Mouse (Mus musculus) stomach, embryonic 15.5 days (tissue): ENCODE measurements around the gene Sod2. TPM values are rescaled to one million over a fixed set of nuclear protein-coding genes. Genes with fewer than 3 reads are reported as not detected.
"Not testable (repeated sequence)": the region's sequence is repeated elsewhere in the genome, so short reads cannot be mapped to it uniquely, and the experiment has no call there.

Source experiments
- ATAC-seq: fragments of 200-750 bp; cut with Nextera tagmentation; 2 replicates; pipeline ENCODE4 v1.8.0; 2017; ENCODE audit warnings: low read depth, moderate number of reproducible peaks, moderate TSS enrichment; ENCODE audit not compliant: insufficient read depth, low FRiP score
- H3K27ac ChIP-seq: fragments of 300-500 bp; sonication (generic); 2 replicates; pipeline ENCODE4 v1.5.1; 2015; ENCODE audit warnings: mild to moderate bottlenecking, inconsistent platforms
- H3K27me3 ChIP-seq: fragments of 300-500 bp; sonication (generic); replicated peaks from 2 replicates; pipeline ENCODE4 v1.6.1; 2015; ENCODE audit warnings: inconsistent platforms
- H3K36me3 ChIP-seq: fragments of 300-500 bp; sonication (generic); 2 replicates; pipeline ENCODE4 v1.6.1; 2015; ENCODE audit warnings: inconsistent platforms
- H3K4me1 ChIP-seq: fragments of 300-500 bp; sonication (generic); 2 replicates; pipeline ENCODE4 v1.6.1; 2015; ENCODE audit warnings: inconsistent platforms
- H3K4me2 ChIP-seq: fragments of 300-500 bp; sonication (generic); 2 replicates; pipeline ENCODE4 v1.6.1; 2015; ENCODE audit warnings: mild to moderate bottlenecking, inconsistent platforms
- H3K4me3 ChIP-seq: fragments of 300-500 bp; sonication (generic); replicated peaks from 2 replicates; pipeline ENCODE4 v1.5.1; 2015; ENCODE audit warnings: inconsistent platforms
- H3K9ac ChIP-seq: fragments of 300-500 bp; sonication (generic); 2 replicates; pipeline ENCODE4 v1.6.1; 2015; ENCODE audit warnings: inconsistent platforms
- H3K9me3 ChIP-seq: fragments of 300-500 bp; sonication (generic); 2 replicates; pipeline ENCODE4 v1.6.1; 2016; ENCODE audit warnings: inconsistent platforms
- WGBS: fragments of 180-500 bp; shearing (Covaris S2); methylation state at CpG from one replicate; pipeline ENCODE4 v1.1.7; 2015; 5-methylcytosine and 5-hydroxymethylcytosine counted together
- polyA plus RNA-seq: library from polyadenylated mRNA; unstranded; fragments of >200 nt; fragmentation: Nextera tagmentation; extraction: Ambion mirVana; gene quantifications from 2 replicates; pipeline ENCODE4 v1.2.1, GENCODE M21; 2015

The Sod2 gene
- polyA plus RNA-seq, 1 experiment from 2014 or later, result 140 TPM

- H3K27ac ChIP-seq, result peak overlapping the region; percentile 100
- H3K9ac ChIP-seq, result peak overlapping the region; percentile 100
- peaks cover 4% of the 10 kb centered on the region; the same call in 1 of the 2 replicates for H3K4me1 ChIP-seq
- H3K27me3 ChIP-seq, result no peaks in the 10 kb centered on the region
- H3K4me2 ChIP-seq, result peak overlapping the region; percentile 73
- peaks cover 4% of the 10 kb centered on the region; the same call in 1 of the 2 replicates for H3K36me3 ChIP-seq
- H3K4me3 ChIP-seq, result peak overlapping the region; percentile 100
- under 1% methylated on average over 66 of the region's 84 CpGs for WGBS
- H3K9me3 ChIP-seq, result no peaks in the 10 kb centered on the region
- peak; percentile 94 for ATAC-seq
These were observed 14.8 kb upstream of the Sod2 start for GRCm38 (mm10) chr17:12991635-12992358.

GRCm38 (mm10) chr17:12992470-12992991 lies 14.1 kb upstream of the Sod2 start:
- Histone ChIP-seq H3K9ac (peak overlapping the region; percentile 100), H3K36me3 (peaks cover 4% of the 10 kb centered on the region; the same call in 1 of the 2 replicates), H3K4me1 (peaks cover 4% of the 10 kb centered on the region; the same call in 1 of the 2 replicates), H3K27me3 (no peaks in the 10 kb centered on the region), H3K27ac (peak overlapping the region; percentile 100), H3K4me2 (peak overlapping the region; percentile 67), H3K9me3 (no peaks in the 10 kb centered on the region), H3K4me3 (peak overlapping the region; percentile 100)
- under 1% methylated on average over 38 of the region's 51 CpGs for WGBS
- ATAC-seq, result peak; percentile 90

- Histone ChIP-seq H3K27me3 (no peaks in the 10 kb centered on the region), H3K9me3 (no peaks in the 10 kb centered on the region), H3K27ac (peak within 1 kb of the TSS; percentile 100), H3K4me2 (peak within 1 kb of the TSS; percentile 67), H3K4me3 (peak within 1 kb of the TSS; percentile 100), H3K4me1 (peaks cover 4% of the 10 kb centered on the region; the same call in 1 of the 2 replicates), H3K9ac (peak within 1 kb of the TSS; percentile 58; the same call in 1 of the 2 replicates), H3K36me3 (no peaks in the 10 kb centered on the region)
- 61% methylated on average over 1 of the region's 1 CpGs for WGBS
- ATAC-seq, result no peak
These were observed 12.6 kb upstream of the Sod2 start, which contains the start of gene Wtap for GRCm38 (mm10) chr17:12994069-12994468. Gene Wtap, minus strand, starts transcription at chr17:12994169.

- Histone ChIP-seq H3K27ac (no peak overlapping the region), H3K4me2 (no peak overlapping the region), H3K4me3 (no peak overlapping the region), H3K9me3 (no peaks in the 10 kb centered on the region), H3K9ac (no peak overlapping the region), H3K27me3 (no peaks in the 10 kb centered on the region), H3K36me3 (no peaks in the 10 kb centered on the region), H3K4me1 (no peaks in the 10 kb centered on the region)
- ATAC-seq, result no peak
- WGBS, result 18% methylated on average over 3 of the region's 3 CpGs
These were observed 10.3 kb upstream of the Sod2 start for GRCm38 (mm10) chr17:12996345-12996744.

- Histone ChIP-seq H3K4me1 (no peaks in the 10 kb centered on the region), H3K36me3 (no peaks in the 10 kb centered on the region), H3K4me2 (no peak overlapping the region), H3K27me3 (no peaks in the 10 kb centered on the region), H3K9me3 (no peaks in the 10 kb centered on the region), H3K27ac (no peak overlapping the region), H3K9ac (no peak overlapping the region), H3K4me3 (no peak overlapping the region)
- ATAC-seq, result no peak
- 86% methylated on average over 5 of the region's 5 CpGs for WGBS
These were observed 8.8 kb upstream of the Sod2 start for GRCm38 (mm10) chr17:12997890-12998289.

GRCm38 (mm10) chr17:12999069-12999468 lies 7.6 kb upstream of the Sod2 start:
- H3K27me3 ChIP-seq, result no peaks in the 10 kb centered on the region
- ATAC-seq, result no peak
- no peaks in the 10 kb centered on the region for H3K4me1 ChIP-seq
- H3K9me3 ChIP-seq, result no peaks in the 10 kb centered on the region
- H3K27ac ChIP-seq, result no peak overlapping the region
- H3K36me3 ChIP-seq, result no peaks in the 10 kb centered on the region
- H3K4me2 ChIP-seq, result no peak overlapping the region
- H3K4me3 ChIP-seq, result no peak overlapping the region
- WGBS, result 79% methylated on average over 6 of the region's 6 CpGs
- no peak overlapping the region for H3K9ac ChIP-seq

GRCm38 (mm10) chr17:13002243-13002642 lies 4.4 kb upstream of the Sod2 start:
- H3K9me3 ChIP-seq, ATAC-seq, H3K4me1 ChIP-seq, H3K4me3 ChIP-seq, H3K27ac ChIP-seq, H3K4me2 ChIP-seq, H3K9ac ChIP-seq, H3K36me3 ChIP-seq, H3K27me3 ChIP-seq: not testable (repeated sequence)
- WGBS, result 88% methylated on average over 5 of the region's 5 CpGs

- H3K4me3 ChIP-seq, H3K9ac ChIP-seq, H3K36me3 ChIP-seq, H3K4me2 ChIP-seq, H3K4me1 ChIP-seq, H3K9me3 ChIP-seq, ATAC-seq, H3K27ac ChIP-seq, H3K27me3 ChIP-seq: not testable (repeated sequence)
- WGBS, result 76% methylated on average over 2 of the region's 2 CpGs
These were observed 2.2 kb upstream of the Sod2 start for GRCm38 (mm10) chr17:13004436-13004835.

GRCm38 (mm10) chr17:13006984-13007383 lies 338 bp downstream of the Sod2 start:
- Histone ChIP-seq H3K27ac (no peak overlapping the region; the same call in 1 of the 2 replicates), H3K36me3 (peaks cover 2% of the 10 kb centered on the region; the same call in 1 of the 2 replicates), H3K9ac (no peak overlapping the region), H3K4me1 (no peaks in the 10 kb centered on the region; the same call in 1 of the 2 replicates), H3K27me3 (no peaks in the 10 kb centered on the region), H3K9me3 (no peaks in the 10 kb centered on the region), H3K4me2 (peak overlapping the region; percentile 73), H3K4me3 (peak overlapping the region; percentile 95)
- WGBS, result 50% methylated on average over 5 of the region's 5 CpGs
- no peak for ATAC-seq

GRCm38 (mm10) chr17:13007730-13008425 lies 1.2 kb downstream of the Sod2 start:
- Histone ChIP-seq H3K4me2 (peak overlapping the region; percentile 73), H3K9ac (peak overlapping the region; percentile 69)
- ATAC-seq, result peak; percentile 99

GRCm38 (mm10) chr17:13008528-13008927 lies 1.9 kb downstream of the Sod2 start:
- no peak for ATAC-seq
- H3K36me3 ChIP-seq, result peaks cover 4% of the 10 kb centered on the region; the same call in 1 of the 2 replicates

More at GRCm38 (mm10) chr17:13007730-13008425, 1.2 kb downstream of the Sod2 start:
- WGBS, result under 1% methylated on average over 71 of the region's 76 CpGs
- Histone ChIP-seq H3K9me3 (no peaks in the 10 kb centered on the region), H3K27ac (peak overlapping the region; percentile 93), H3K27me3 (no peaks in the 10 kb centered on the region), H3K4me1 (no peaks in the 10 kb centered on the region; the same call in 1 of the 2 replicates), H3K36me3 (peaks cover 4% of the 10 kb centered on the region; the same call in 1 of the 2 replicates), H3K4me3 (peak overlapping the region; percentile 95)

More at GRCm38 (mm10) chr17:13008528-13008927, 1.9 kb downstream of the Sod2 start:
- 3% methylated on average over 10 of the region's 10 CpGs for WGBS
- Histone ChIP-seq H3K9me3 (no peaks in the 10 kb centered on the region), H3K4me2 (peak overlapping the region; percentile 73), H3K4me3 (peak overlapping the region; percentile 95), H3K27ac (peak overlapping the region; percentile 93), H3K9ac (peak overlapping the region; percentile 69), H3K4me1 (no peaks in the 10 kb centered on the region; the same call in 1 of the 2 replicates), H3K27me3 (no peaks in the 10 kb centered on the region)
